Mouse (Mus musculus) CD4-positive, CD25-positive, alpha-beta regulatory T cell (primary cell): ENCODE data around the gene Spata31d1d. TPM values are rescaled to one million over a fixed set of nuclear protein-coding genes. Genes with fewer than 3 reads are reported as not detected.

Experiments
- polyA plus RNA-seq: library from polyadenylated mRNA; unstranded; fragments of 100-300 nt; shearing (Covaris generic); gene quantifications from one replicate; pipeline ENCODE4 v1.2.1, GENCODE M21; 2017

Spata31d1d gene
- not detected for polyA plus RNA-seq

GRCm38 (mm10) chr13:59731652-59732051 is at the start of gene Spata31d1d:
Gene Spata31d1d (minus strand): TSS chr13:59731752.

GRCm38 (mm10) chr13:59769296-59770163 is 38.0 kb upstream of the Spata31d1d start, which contains the start of gene Isca1:
Gene Isca1 (minus strand): TSS chr13:59769810.

GRCm38 (mm10) chr13:59746711-59747110 is 15.2 kb upstream of the Spata31d1d start, which contains the start of gene 1700014D04Rik:
Gene 1700014D04Rik (minus strand): TSS chr13:59746752.

DNA sequence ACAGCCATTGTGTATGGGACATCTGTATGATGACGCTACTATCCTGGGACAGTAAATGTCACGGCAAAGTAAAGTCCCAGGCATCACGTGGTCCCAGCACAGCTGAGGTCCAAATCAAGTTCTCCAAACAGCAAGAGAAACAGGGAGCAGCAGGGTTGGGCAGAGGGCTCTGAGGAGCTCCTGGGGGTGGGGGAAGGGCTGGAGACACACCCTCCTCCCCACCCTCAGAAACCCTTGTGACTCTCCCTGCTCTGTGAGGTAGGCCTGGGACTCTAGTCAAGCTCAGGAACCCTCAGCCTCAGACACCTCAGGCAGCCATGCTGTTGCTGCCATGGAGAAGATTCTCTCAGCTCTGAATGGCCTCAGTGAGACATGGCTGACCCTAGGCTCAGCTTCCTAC is 19.6 kb downstream of the Spata31d1d start, which contains the start of gene Spata31d1b:
Spata31d1b (plus strand) TSS at position 301 of the 400 bp plus-strand sequence.

DNA sequence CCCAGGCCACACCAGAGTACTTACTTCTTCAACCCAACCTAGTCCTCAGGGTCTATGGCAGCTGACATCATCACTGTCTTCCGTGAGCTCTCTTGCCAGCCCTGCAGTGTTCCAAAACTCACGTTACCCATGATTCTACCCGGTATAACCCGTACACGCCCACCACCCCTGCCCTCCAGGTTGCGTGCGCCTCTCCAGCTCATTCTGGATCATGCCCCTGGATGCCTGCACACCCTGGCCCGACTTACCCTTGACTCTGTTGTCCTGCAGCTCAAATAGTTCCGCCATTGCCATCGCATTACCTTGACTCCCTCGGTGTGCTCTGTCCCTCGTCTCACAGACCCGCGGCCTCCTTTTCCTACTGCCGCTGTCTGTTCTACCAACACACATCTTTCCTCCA is 21.3 kb downstream of the Spata31d1d start, which contains the start of gene Spata31d1a:
Spata31d1a (minus strand) TSS at position 101 of the 400 bp plus-strand sequence.

GRCm38 (mm10) chr13:59694008-59694407 is 37.5 kb downstream of the Spata31d1d start, which contains the start of gene 4921517D22Rik:
Gene 4921517D22Rik (minus strand): TSS chr13:59694108.

Other genes starting within 250 kb of the Spata31d1d start
- 29.6 TPM for gene Agtpbp1, start 146.5 kb downstream of the Spata31d1d start, polyA plus RNA-seq
- gene Naa35, start 146.5 kb downstream of the Spata31d1d start, polyA plus RNA-seq, result 76.1 TPM
- gene Golm1, start 55.9 kb downstream of the Spata31d1d start, polyA plus RNA-seq, result 33.5 TPM
- gene 4921517D22Rik, start 37.6 kb downstream of the Spata31d1d start, polyA plus RNA-seq, result 0.07 TPM
- gene Spata31d1a, start 21.4 kb downstream of the Spata31d1d start, polyA plus RNA-seq, result 0.05 TPM
- gene Spata31d1b, start 19.5 kb downstream of the Spata31d1d start, polyA plus RNA-seq, result not detected
- not detected for gene 1700014D04Rik, start 15.0 kb upstream of the Spata31d1d start, polyA plus RNA-seq
- 65.4 TPM for gene Isca1, start 38.1 kb upstream of the Spata31d1d start, polyA plus RNA-seq
- gene Gm49354, start 50.5 kb upstream of the Spata31d1d start, polyA plus RNA-seq, result not detected
- gene Tut7, start 91.4 kb upstream of the Spata31d1d start, polyA plus RNA-seq, result 148 TPM